Mouse (Mus musculus): ENCODE results near the gene Prdm16. TPM values are rescaled to one million over a fixed set of nuclear protein-coding genes. Genes with fewer than 3 reads are reported as not detected.

The Prdm16 gene
- polyA plus RNA-seq, 1 experiment from 2014 or later, result 23.2 TPM

DNA sequence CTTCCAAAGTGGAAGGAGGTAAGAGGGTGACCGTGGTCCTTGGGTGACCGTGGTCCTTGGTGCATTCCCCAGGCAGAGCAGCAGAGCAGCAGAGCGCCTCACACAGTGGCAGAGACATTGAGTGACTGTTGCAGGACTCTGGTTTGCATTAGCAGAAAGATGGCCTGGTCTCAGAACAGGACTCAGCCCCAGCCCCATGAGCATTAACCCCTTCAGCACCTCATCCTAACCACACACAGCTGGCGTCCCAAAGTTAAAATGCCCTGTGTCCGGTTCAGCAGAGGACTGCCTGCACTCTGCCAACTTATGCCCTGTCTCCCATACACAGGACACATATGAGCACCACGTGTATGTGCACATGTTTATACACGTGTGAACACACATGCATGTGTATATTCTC is 209.8 kb downstream of the Prdm16 start:
- Histone ChIP-seq H3K4me2 (ENCODE audit: low read depth, low read length) (no peak overlapping the region), H3K4me3 (replicated peaks; ENCODE audit: low read length) (no peak overlapping the region), H3K36me3 (ENCODE audit: control insufficient read depth, insufficient read depth, low read length) (no peaks in the 10 kb centered on the region), H3K27me3 (ENCODE audit: control insufficient read depth, insufficient read depth, low read length) (no peaks in the 10 kb centered on the region), H3K27ac (ENCODE audit: low read length) (no peak overlapping the region), H3K9ac (ENCODE audit: low read length) (no peak overlapping the region), H3K4me1 (ENCODE audit: control insufficient read depth, insufficient read depth, low read length) (peaks cover 4% of the 10 kb centered on the region), H3K9me3 (replicated peaks; ENCODE audit: control insufficient read depth, low read length) (no peaks in the 10 kb centered on the region)
- 73% methylated on average over 7 of the region's 7 CpGs for WGBS
- no peak for ATAC-seq (ENCODE audit: insufficient read depth, low FRiP score)

DNA sequence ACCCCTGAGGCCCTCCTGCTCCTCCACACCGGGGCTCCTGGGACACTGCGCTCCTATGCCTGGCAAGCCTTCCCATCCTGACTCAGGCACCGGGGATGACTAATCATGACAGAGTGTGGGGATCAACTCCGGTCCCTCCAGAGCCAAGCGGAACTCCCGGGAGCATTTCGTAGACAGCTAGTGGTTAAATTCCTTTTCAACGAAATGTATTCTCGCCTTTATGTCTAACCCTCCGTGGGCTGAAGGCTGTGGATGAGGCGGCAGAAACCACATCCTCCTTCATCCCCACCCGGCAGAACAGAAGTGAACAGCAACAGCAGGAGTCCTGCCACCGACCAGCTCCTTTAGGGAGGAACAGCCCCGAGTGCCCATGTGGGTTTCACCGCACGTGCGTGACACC is 211.4 kb downstream of the Prdm16 start:
- Histone ChIP-seq H3K27ac (ENCODE audit: low read length) (no peak overlapping the region), H3K9me3 (replicated peaks; ENCODE audit: control insufficient read depth, low read length) (no peaks in the 10 kb centered on the region), H3K27me3 (ENCODE audit: control insufficient read depth, insufficient read depth, low read length) (no peaks in the 10 kb centered on the region), H3K4me3 (replicated peaks; ENCODE audit: low read length) (no peak overlapping the region), H3K4me2 (ENCODE audit: low read depth, low read length) (no peak overlapping the region), H3K9ac (ENCODE audit: low read length) (no peak overlapping the region), H3K4me1 (ENCODE audit: control insufficient read depth, insufficient read depth, low read length) (peaks cover 4% of the 10 kb centered on the region), H3K36me3 (ENCODE audit: control insufficient read depth, insufficient read depth, low read length) (no peaks in the 10 kb centered on the region)
- ATAC-seq (ENCODE audit: insufficient read depth, low FRiP score), result peak; percentile 46; the same call in 1 of the 2 replicates
- WGBS, result 48% methylated on average over 17 of the region's 17 CpGs

DNA sequence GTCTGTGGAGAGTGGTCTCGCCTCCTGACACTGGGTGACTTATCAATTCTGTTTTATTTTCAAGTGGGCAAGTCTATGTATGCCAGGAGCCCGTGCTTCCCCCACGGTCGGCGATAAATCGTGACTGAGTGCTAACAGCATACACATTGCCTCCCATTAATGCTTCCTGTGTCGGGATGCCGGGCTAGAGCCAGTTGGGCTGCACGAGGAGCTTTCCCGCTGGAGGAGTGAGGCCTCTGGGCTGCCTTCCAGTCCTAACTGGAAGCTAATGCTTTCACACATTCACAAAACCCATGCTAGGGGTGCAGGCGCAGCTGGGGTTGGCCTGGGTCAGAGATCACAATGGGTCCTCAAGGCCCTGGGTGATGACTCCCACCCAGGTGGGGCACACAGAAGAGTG is 212.0 kb downstream of the Prdm16 start:
- no peak overlapping the region for H3K4me2 ChIP-seq (ENCODE audit: low read depth, low read length)
- no peak overlapping the region for H3K9ac ChIP-seq (ENCODE audit: low read length)
- no peak for ATAC-seq (ENCODE audit: insufficient read depth, low FRiP score)
- H3K27ac ChIP-seq (ENCODE audit: low read length), result no peak overlapping the region
- no peak overlapping the region for H3K4me3 ChIP-seq (replicated peaks; ENCODE audit: low read length)
- H3K9me3 ChIP-seq (replicated peaks; ENCODE audit: control insufficient read depth, low read length), result no peaks in the 10 kb centered on the region
- H3K36me3 ChIP-seq (ENCODE audit: control insufficient read depth, insufficient read depth, low read length), result no peaks in the 10 kb centered on the region
- no peaks in the 10 kb centered on the region for H3K27me3 ChIP-seq (ENCODE audit: control insufficient read depth, insufficient read depth, low read length)
- 31% methylated on average over 11 of the region's 11 CpGs for WGBS
- H3K4me1 ChIP-seq (ENCODE audit: control insufficient read depth, insufficient read depth, low read length), result peaks cover 4% of the 10 kb centered on the region

DNA sequence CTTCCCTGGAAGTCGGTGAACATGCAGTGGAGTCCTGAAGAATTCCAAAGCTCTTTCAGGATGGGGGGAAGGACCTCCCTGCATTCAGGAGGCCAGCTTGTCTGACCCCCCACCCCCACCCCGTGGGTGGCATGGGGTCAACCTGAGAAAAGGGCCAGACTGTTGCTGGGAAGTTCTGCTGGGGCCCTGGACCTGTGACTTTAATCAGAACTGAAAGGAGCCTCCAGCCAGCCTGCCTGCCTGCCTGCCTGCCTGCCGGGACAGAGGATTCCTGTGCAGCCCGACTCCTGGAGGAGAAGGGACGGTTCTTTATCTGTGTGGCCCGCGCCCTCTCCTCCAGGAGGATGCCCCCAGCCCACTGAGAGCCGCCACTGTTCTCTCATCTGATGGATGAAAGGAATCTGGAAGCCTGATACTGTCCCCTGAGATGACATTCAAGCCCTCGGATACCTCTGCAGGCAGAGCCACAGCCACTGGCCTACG is 214.2 kb downstream of the Prdm16 start:
- H3K4me3 ChIP-seq (replicated peaks; ENCODE audit: low read length), result no peak overlapping the region
- no peak for ATAC-seq (ENCODE audit: insufficient read depth, low FRiP score)
- no peak overlapping the region for H3K27ac ChIP-seq (ENCODE audit: low read length)
- WGBS, result 24% methylated on average over 10 of the region's 10 CpGs
- H3K9ac ChIP-seq (ENCODE audit: low read length), result no peak overlapping the region
- no peaks in the 10 kb centered on the region for H3K36me3 ChIP-seq (ENCODE audit: control insufficient read depth, insufficient read depth, low read length)
- no peaks in the 10 kb centered on the region for H3K9me3 ChIP-seq (replicated peaks; ENCODE audit: control insufficient read depth, low read length)
- peaks cover 4% of the 10 kb centered on the region for H3K4me1 ChIP-seq (ENCODE audit: control insufficient read depth, insufficient read depth, low read length)
- H3K4me2 ChIP-seq (ENCODE audit: low read depth, low read length), result no peak overlapping the region
- H3K27me3 ChIP-seq (ENCODE audit: control insufficient read depth, insufficient read depth, low read length), result no peaks in the 10 kb centered on the region

DNA sequence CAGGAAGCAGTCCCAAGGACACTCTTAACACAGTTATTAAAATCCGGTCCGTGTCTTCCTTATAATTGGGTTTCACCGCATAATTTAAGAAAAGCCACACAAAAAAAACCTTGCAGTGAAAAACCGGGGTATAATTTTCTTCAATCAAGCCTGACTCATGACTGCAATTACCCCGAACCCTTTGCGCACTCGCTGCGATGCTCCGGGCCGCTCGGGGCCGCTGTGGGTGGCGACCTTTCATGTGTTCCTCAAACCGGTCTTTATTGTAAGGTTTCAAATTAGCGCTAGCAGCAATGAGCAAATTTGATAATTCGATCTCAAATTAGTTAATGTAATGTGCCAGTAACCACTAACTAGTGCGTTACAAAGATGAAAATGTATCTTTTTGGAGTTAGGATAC is 215.9 kb downstream of the Prdm16 start:
- H3K4me2 ChIP-seq (ENCODE audit: low read depth, low read length), result no peak overlapping the region
- peaks cover 4% of the 10 kb centered on the region for H3K4me1 ChIP-seq (ENCODE audit: control insufficient read depth, insufficient read depth, low read length)
- no peaks in the 10 kb centered on the region for H3K27me3 ChIP-seq (ENCODE audit: control insufficient read depth, insufficient read depth, low read length)
- no peak overlapping the region for H3K4me3 ChIP-seq (replicated peaks; ENCODE audit: low read length)
- no peak for ATAC-seq (ENCODE audit: insufficient read depth, low FRiP score)
- no peaks in the 10 kb centered on the region for H3K9me3 ChIP-seq (replicated peaks; ENCODE audit: control insufficient read depth, low read length)
- H3K9ac ChIP-seq (ENCODE audit: low read length), result no peak overlapping the region
- H3K27ac ChIP-seq (ENCODE audit: low read length), result no peak overlapping the region
- no peaks in the 10 kb centered on the region for H3K36me3 ChIP-seq (ENCODE audit: control insufficient read depth, insufficient read depth, low read length)
- WGBS, result 87% methylated on average over 17 of the region's 17 CpGs

DNA sequence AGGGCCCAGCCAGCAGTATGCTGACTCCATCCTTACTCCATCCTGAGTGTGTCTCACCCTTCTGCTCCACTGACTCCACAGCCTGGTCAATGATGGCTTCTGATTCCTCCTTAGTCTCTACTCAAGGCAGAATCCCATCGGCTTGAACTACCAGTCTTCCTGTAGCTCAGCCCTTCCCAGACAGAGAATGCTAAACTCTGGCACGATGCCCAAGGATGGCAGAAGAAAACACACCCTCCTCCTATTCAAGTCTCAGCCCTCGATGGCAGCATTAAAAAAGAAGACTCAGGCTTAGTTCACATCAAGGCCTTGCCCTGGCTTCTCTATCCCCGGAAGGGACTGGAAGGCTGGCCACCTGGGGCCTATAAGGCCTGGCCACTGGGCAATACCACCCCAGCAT is 216.9 kb downstream of the Prdm16 start:
- no peak for ATAC-seq (ENCODE audit: insufficient read depth, low FRiP score)
- Histone ChIP-seq H3K4me3 (replicated peaks; ENCODE audit: low read length) (no peak overlapping the region), H3K9ac (ENCODE audit: low read length) (no peak overlapping the region), H3K27ac (ENCODE audit: low read length) (no peak overlapping the region), H3K4me1 (ENCODE audit: control insufficient read depth, insufficient read depth, low read length) (peaks cover 4% of the 10 kb centered on the region), H3K4me2 (ENCODE audit: low read depth, low read length) (no peak overlapping the region), H3K27me3 (ENCODE audit: control insufficient read depth, insufficient read depth, low read length) (no peaks in the 10 kb centered on the region), H3K9me3 (replicated peaks; ENCODE audit: control insufficient read depth, low read length) (no peaks in the 10 kb centered on the region), H3K36me3 (ENCODE audit: control insufficient read depth, insufficient read depth, low read length) (no peaks in the 10 kb centered on the region)
- WGBS, result 79% methylated on average over 4 of the region's 4 CpGs

DNA sequence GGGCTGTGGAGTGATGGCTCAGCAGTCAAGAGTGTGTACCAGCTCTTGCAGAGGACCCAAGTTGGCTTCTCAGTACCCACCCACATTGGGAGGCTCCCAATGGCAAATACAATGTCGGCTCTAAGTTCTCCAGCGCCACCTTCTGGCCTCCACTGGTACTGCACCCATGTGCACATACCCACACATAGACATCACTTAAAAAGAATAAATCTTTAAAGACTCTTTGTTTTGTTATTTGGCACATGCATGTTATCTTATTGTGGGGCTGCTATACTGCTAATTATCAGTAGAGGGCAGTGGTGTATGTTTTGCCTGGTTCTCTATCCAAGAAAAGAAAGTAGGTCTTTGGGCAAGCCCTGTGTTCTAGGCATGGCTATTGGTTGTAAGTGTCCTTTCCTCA is 217.7 kb downstream of the Prdm16 start:
- Histone ChIP-seq H3K36me3 (ENCODE audit: control insufficient read depth, insufficient read depth, low read length) (no peaks in the 10 kb centered on the region), H3K4me3 (replicated peaks; ENCODE audit: low read length) (no peak overlapping the region), H3K4me2 (ENCODE audit: low read depth, low read length) (no peak overlapping the region), H3K9ac (ENCODE audit: low read length) (no peak overlapping the region), H3K27me3 (ENCODE audit: control insufficient read depth, insufficient read depth, low read length) (no peaks in the 10 kb centered on the region), H3K27ac (ENCODE audit: low read length) (peak overlapping the region; percentile 85), H3K4me1 (ENCODE audit: control insufficient read depth, insufficient read depth, low read length) (no peaks in the 10 kb centered on the region; the same call in 1 of the 2 replicates), H3K9me3 (replicated peaks; ENCODE audit: control insufficient read depth, low read length) (no peaks in the 10 kb centered on the region)
- ATAC-seq (ENCODE audit: insufficient read depth, low FRiP score), result peak; percentile 33; the same call in 1 of the 2 replicates
- 20% methylated on average over 2 of the region's 2 CpGs for WGBS

DNA sequence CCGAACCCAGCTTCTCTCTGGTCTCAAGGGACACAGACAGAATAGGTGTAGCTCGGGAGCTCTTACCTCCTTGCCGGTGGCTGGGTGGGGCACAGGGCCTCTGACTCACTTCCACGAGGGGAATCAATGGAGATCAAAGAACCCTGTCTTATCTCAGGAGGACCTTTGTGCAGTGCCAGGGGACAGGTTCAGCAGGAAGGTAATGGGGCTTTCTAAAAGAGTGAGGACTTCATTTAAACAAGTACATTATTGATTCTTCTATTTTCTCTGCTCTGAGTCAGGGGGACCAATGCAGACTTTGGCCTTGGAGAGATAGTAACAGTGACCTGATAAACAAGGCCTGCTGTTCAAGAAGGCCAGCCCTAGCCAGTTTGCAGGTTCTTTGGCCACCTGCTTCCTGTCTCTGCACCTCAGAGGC is 218.3 kb downstream of the Prdm16 start:
- Histone ChIP-seq H3K4me2 (ENCODE audit: low read depth, low read length) (no peak overlapping the region), H3K4me1 (ENCODE audit: control insufficient read depth, insufficient read depth, low read length) (no peaks in the 10 kb centered on the region; the same call in 1 of the 2 replicates), H3K9me3 (replicated peaks; ENCODE audit: control insufficient read depth, low read length) (no peaks in the 10 kb centered on the region), H3K9ac (ENCODE audit: low read length) (no peak overlapping the region), H3K27me3 (ENCODE audit: control insufficient read depth, insufficient read depth, low read length) (no peaks in the 10 kb centered on the region), H3K27ac (ENCODE audit: low read length) (peak overlapping the region; percentile 85), H3K4me3 (replicated peaks; ENCODE audit: low read length) (no peak overlapping the region), H3K36me3 (ENCODE audit: control insufficient read depth, insufficient read depth, low read length) (no peaks in the 10 kb centered on the region)
- WGBS, result 46% methylated on average over 4 of the region's 4 CpGs
- peak; percentile 88 for ATAC-seq (ENCODE audit: insufficient read depth, low FRiP score)

DNA sequence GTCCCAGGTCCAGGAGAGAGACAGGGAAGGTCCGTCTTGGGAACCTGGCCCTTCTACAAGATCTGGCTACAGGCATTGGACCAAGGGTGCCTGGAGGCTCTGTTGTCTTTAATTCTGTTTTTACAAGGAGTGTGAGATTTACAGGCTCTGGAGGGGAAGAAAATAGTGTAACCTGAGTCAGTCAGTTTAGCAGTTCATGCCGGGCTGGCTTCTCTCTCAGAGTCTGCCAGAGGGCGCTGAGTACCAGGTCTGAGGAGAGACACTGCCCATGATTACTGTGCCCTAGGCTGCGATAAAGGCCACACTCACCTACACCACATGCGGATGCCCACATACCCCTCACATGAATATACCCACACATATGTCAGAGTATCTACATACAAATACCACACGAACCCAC is 219.9 kb downstream of the Prdm16 start:
- Histone ChIP-seq H3K4me2 (ENCODE audit: low read depth, low read length) (no peak overlapping the region), H3K4me1 (ENCODE audit: control insufficient read depth, insufficient read depth, low read length) (peaks cover 4% of the 10 kb centered on the region; the same call in 1 of the 2 replicates), H3K4me3 (replicated peaks; ENCODE audit: low read length) (no peak overlapping the region), H3K9me3 (replicated peaks; ENCODE audit: control insufficient read depth, low read length) (no peaks in the 10 kb centered on the region), H3K27ac (ENCODE audit: low read length) (no peak overlapping the region), H3K36me3 (ENCODE audit: control insufficient read depth, insufficient read depth, low read length) (no peaks in the 10 kb centered on the region), H3K9ac (ENCODE audit: low read length) (no peak overlapping the region), H3K27me3 (ENCODE audit: control insufficient read depth, insufficient read depth, low read length) (no peaks in the 10 kb centered on the region)
- ATAC-seq (ENCODE audit: insufficient read depth, low FRiP score), result no peak
- 74% methylated on average over 6 of the region's 6 CpGs for WGBS

DNA sequence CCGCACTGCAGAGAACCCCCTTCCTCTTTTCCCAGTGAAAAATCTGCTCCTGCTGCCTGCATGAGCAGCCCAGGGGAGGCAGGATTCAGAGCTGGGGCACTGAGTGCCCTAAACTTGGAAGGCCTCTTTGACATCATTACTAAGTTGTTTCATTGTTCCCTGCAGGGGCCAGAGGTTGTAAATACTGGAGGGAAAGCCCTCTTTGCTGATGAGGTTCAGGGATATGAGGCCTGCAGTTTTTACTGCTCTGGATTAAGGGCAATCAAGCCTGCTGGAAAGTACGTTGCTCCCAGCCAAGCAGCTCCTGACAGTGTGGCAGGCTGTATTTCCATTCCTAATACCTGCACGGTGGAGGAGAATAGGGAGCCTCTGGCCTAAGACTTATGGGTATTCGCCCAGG is 221.8 kb downstream of the Prdm16 start:
- Histone ChIP-seq H3K36me3 (ENCODE audit: control insufficient read depth, insufficient read depth, low read length) (no peaks in the 10 kb centered on the region), H3K9ac (ENCODE audit: low read length) (no peak overlapping the region), H3K27ac (ENCODE audit: low read length) (no peak overlapping the region), H3K4me1 (ENCODE audit: control insufficient read depth, insufficient read depth, low read length) (peaks cover 11% of the 10 kb centered on the region), H3K27me3 (ENCODE audit: control insufficient read depth, insufficient read depth, low read length) (no peaks in the 10 kb centered on the region), H3K4me2 (ENCODE audit: low read depth, low read length) (no peak overlapping the region), H3K9me3 (replicated peaks; ENCODE audit: control insufficient read depth, low read length) (no peaks in the 10 kb centered on the region), H3K4me3 (replicated peaks; ENCODE audit: low read length) (no peak overlapping the region)
- ATAC-seq (ENCODE audit: insufficient read depth, low FRiP score), result no peak
- WGBS, result 59% methylated on average over 4 of the region's 4 CpGs
